Mouse (Mus musculus) embryonic facial prominence, embryonic 11.5 days (tissue): ENCODE measurements at regions not wholly inside any gene's neighbourhood (a gene's known extent, or its start where the extent isn't known, plus 50 kb on each side); places are given as distances from the start of the nearest gene placed in this dataset.

Source experiments
- ATAC-seq: fragments of 200-750 bp; cut with Nextera tagmentation; replicated peaks from 2 replicates; pipeline ENCODE4 v1.8.0; 2017; ENCODE audit warnings: low read depth; ENCODE audit not compliant: insufficient number of reproducible peaks, low FRiP score, low TSS enrichment
- DNase-seq: peaks from one replicate; pipeline ENCODE4 v3.0.0-alpha.2; 2015; ENCODE audit warnings: low spot score
- H3K27ac ChIP-seq: fragments of 300-500 bp; sonication (generic); replicated peaks from 2 replicates; pipeline ENCODE4 v1.5.1; 2014; ENCODE audit warnings: mild to moderate bottlenecking, low read depth, low read length, control low read depth
- H3K27me3 ChIP-seq: fragments of 300-500 bp; sonication (generic); 2 replicates; pipeline ENCODE4 v1.6.1; 2014; ENCODE audit warnings: mild to moderate bottlenecking, low read length, moderate library complexity, mixed read lengths; ENCODE audit not compliant: control insufficient read depth, insufficient read depth
- H3K36me3 ChIP-seq: fragments of 300-500 bp; sonication (generic); replicated peaks from 2 replicates; pipeline ENCODE4 v1.6.1; 2014; ENCODE audit warnings: low read depth, mild to moderate bottlenecking, low read length, moderate library complexity, mixed read lengths; ENCODE audit not compliant: control insufficient read depth, insufficient read depth
- H3K4me1 ChIP-seq: fragments of 300-500 bp; sonication (generic); 2 replicates; pipeline ENCODE4 v1.6.1; 2014; ENCODE audit warnings: low read length, mixed read lengths; ENCODE audit not compliant: control insufficient read depth, insufficient read depth
- H3K4me2 ChIP-seq: fragments of 300-500 bp; sonication (generic); 2 replicates; pipeline ENCODE4 v1.6.1; 2014; ENCODE audit warnings: low read depth, mild to moderate bottlenecking, control low read depth, low read length, moderate library complexity
- H3K4me3 ChIP-seq: fragments of 300-500 bp; sonication (generic); 2 replicates; pipeline ENCODE4 v1.5.1; 2014; ENCODE audit warnings: low read depth, low read length, control low read depth
- H3K9ac ChIP-seq: fragments of 300-500 bp; sonication (generic); replicated peaks from 2 replicates; pipeline ENCODE4 v1.6.1; 2014; ENCODE audit warnings: mild to moderate bottlenecking, control low read depth, low read length
- H3K9me3 ChIP-seq: fragments of 300-500 bp; sonication (generic); replicated peaks from 2 replicates; pipeline ENCODE4 v1.6.1; 2016; ENCODE audit warnings: mild to moderate bottlenecking, low read length, inconsistent platforms, mixed read lengths; ENCODE audit not compliant: control insufficient read depth
- WGBS: fragments of 180-500 bp; shearing (Covaris S2); extraction: QIAGEN DNeasy Blood & Tissue Kit; methylation state at CpG from one replicate; pipeline ENCODE4 v1.1.7; 2014; 5-methylcytosine and 5-hydroxymethylcytosine counted together

GRCm38 (mm10) chr11:84667711-84668110 lies 142.4 kb upstream of the Lhx1 start:
- no peaks in the 10 kb centered on the region for H3K9me3 ChIP-seq
- no peaks in the 10 kb centered on the region for H3K36me3 ChIP-seq
- no peak overlapping the region for H3K9ac ChIP-seq
- no peaks in the 10 kb centered on the region for H3K27me3 ChIP-seq
- ATAC-seq: no peak
- H3K4me1 ChIP-seq: no peaks in the 10 kb centered on the region
- 78% methylated on average over 4 of the region's 4 CpGs for WGBS
- no peak overlapping the region for H3K4me3 ChIP-seq
- H3K4me2 ChIP-seq: no peak overlapping the region
- no peak overlapping the region for H3K27ac ChIP-seq
- DNase-seq: no peak

DNA sequence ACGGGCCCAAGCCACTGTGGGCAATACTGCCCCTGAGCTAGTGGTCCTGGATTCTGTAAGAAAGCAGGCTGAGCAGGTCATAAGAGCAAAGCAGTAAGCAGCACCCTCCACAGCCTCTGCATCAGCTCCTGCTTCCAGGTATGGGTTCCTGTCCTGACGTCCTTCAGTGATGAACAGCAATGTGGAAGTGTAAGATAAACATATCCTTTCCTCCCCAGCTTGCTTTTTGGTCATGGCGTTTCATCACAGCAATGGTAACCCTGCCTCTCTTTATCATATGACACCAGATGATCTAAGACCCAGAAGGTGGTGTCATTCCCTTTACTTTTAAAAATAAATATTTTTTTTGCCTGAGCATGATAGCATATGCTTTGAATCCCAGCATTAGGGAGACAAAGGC lies 138.9 kb upstream of the Lhx1 start:
- no peaks in the 10 kb centered on the region for H3K9me3 ChIP-seq
- no peak overlapping the region for H3K4me2 ChIP-seq
- H3K4me3 ChIP-seq: no peak overlapping the region
- ATAC-seq: no peak
- H3K27me3 ChIP-seq: no peaks in the 10 kb centered on the region; the same call in 1 of the 2 replicates
- WGBS: 74% methylated on average over 3 of the region's 3 CpGs
- no peak overlapping the region for H3K9ac ChIP-seq
- peaks cover 4% of the 10 kb centered on the region; the same call in 1 of the 2 replicates for H3K4me1 ChIP-seq
- no peak for DNase-seq
- no peak overlapping the region for H3K27ac ChIP-seq
- H3K36me3 ChIP-seq: no peaks in the 10 kb centered on the region

- Histone ChIP-seq H3K4me2 (no peak overlapping the region), H3K27me3 (no peaks in the 10 kb centered on the region; the same call in 1 of the 2 replicates), H3K9ac (no peak overlapping the region), H3K27ac (no peak overlapping the region), H3K4me1 (peaks cover 4% of the 10 kb centered on the region; the same call in 1 of the 2 replicates), H3K9me3 (no peaks in the 10 kb centered on the region), H3K36me3 (no peaks in the 10 kb centered on the region), H3K4me3 (no peak overlapping the region)
- DNase-seq: peak; percentile 91
- ATAC-seq: no peak
- 11% methylated on average over 7 of the region's 7 CpGs for WGBS
These were observed 136.6 kb upstream of the Lhx1 start for GRCm38 (mm10) chr11:84661981-84662380.

GRCm38 (mm10) chr11:84660877-84661276 lies 135.5 kb upstream of the Lhx1 start:
- peak; percentile 40 for DNase-seq
- no peak overlapping the region for H3K4me3 ChIP-seq

DNA sequence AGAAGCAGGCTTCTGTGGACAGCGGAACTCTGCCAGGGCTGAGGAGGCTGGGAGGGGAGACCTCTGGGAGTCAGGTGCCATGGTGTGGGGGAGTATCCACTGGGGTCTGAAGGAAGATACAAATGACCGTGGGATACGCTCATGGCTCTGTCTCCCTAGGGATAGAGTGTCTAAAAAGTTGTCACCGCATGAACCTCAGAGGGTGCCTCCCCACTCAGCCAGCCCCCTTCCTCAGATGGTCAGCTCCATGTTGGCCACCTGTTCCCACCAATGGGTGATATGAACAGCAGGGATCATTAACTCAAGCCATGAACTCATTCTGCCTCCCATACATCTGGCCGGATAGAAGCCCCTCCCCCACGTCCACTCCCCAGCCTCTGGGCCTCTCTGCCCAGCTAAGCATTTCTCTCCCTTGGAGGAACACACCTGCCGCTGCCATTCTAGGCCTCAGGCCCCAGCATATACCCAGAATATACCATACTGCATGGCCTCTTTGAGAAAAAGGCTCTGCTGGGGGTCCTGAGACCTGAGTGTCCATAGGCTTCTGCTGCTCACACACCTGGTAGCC lies 134.1 kb upstream of the Lhx1 start:
- no peak overlapping the region for H3K27ac ChIP-seq
- DNase-seq (no peak), ATAC-seq (no peak)
- no peak overlapping the region for H3K4me3 ChIP-seq
- H3K9ac ChIP-seq: no peak overlapping the region
- 77% methylated on average over 7 of the region's 7 CpGs for WGBS
- H3K4me2 ChIP-seq: no peak overlapping the region
- no peaks in the 10 kb centered on the region; the same call in 1 of the 2 replicates for H3K27me3 ChIP-seq
- H3K36me3 ChIP-seq: no peaks in the 10 kb centered on the region
- peaks cover 4% of the 10 kb centered on the region; the same call in 1 of the 2 replicates for H3K4me1 ChIP-seq
- no peaks in the 10 kb centered on the region for H3K9me3 ChIP-seq

More at GRCm38 (mm10) chr11:84660877-84661276, 135.5 kb upstream of the Lhx1 start:
- ATAC-seq: peak; percentile 72
- Histone ChIP-seq H3K27ac (no peak overlapping the region), H3K36me3 (no peaks in the 10 kb centered on the region), H3K4me1 (peaks cover 4% of the 10 kb centered on the region; the same call in 1 of the 2 replicates), H3K27me3 (no peaks in the 10 kb centered on the region; the same call in 1 of the 2 replicates), H3K9ac (no peak overlapping the region), H3K4me2 (no peak overlapping the region), H3K9me3 (no peaks in the 10 kb centered on the region)
- WGBS: 3% methylated on average over 8 of the region's 8 CpGs

GRCm38 (mm10) chr11:84653481-84653880 lies 128.1 kb upstream of the Lhx1 start:
- 28% methylated on average over 8 of the region's 8 CpGs for WGBS
- no peak for ATAC-seq
- Histone ChIP-seq H3K9ac (no peak overlapping the region), H3K27me3 (no peaks in the 10 kb centered on the region), H3K27ac (no peak overlapping the region), H3K4me3 (no peak overlapping the region), H3K4me2 (no peak overlapping the region), H3K36me3 (no peaks in the 10 kb centered on the region), H3K9me3 (no peaks in the 10 kb centered on the region), H3K4me1 (no peaks in the 10 kb centered on the region)
- peak; percentile 49 for DNase-seq

DNA sequence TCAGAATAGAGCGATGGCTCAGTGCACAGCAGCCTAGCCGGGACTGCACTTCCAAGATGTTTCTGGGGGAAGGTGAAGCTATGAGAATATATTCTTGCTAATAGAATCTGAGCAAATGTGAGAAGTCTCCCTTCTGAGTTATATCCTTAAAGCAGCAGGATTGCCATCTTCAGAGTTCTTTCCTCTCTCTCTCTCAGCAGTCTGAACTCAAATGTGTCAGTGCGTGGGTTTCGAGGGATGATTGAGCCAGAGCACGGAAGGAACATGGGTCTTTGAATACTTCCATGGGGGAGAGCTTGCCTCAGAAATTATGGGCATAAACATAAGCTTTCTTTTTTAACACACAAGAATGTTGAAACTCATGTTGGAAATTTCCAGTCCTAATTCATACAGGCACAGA lies 123.6 kb upstream of the Lhx1 start:
- Histone ChIP-seq H3K4me1 (no peaks in the 10 kb centered on the region), H3K4me2 (no peak overlapping the region), H3K36me3 (no peaks in the 10 kb centered on the region), H3K9me3 (no peaks in the 10 kb centered on the region), H3K27ac (no peak overlapping the region), H3K4me3 (no peak overlapping the region), H3K9ac (no peak overlapping the region), H3K27me3 (peaks cover 4% of the 10 kb centered on the region; the same call in 1 of the 2 replicates)
- WGBS: 86% methylated on average over 5 of the region's 5 CpGs
- ATAC-seq: no peak
- DNase-seq: no peak

GRCm38 (mm10) chr11:84647104-84647503 lies 121.8 kb upstream of the Lhx1 start:
- no peaks in the 10 kb centered on the region for H3K36me3 ChIP-seq
- DNase-seq: no peak
- no peak overlapping the region for H3K4me2 ChIP-seq
- H3K9ac ChIP-seq: no peak overlapping the region
- H3K27me3 ChIP-seq: peaks cover 11% of the 10 kb centered on the region
- ATAC-seq: no peak
- H3K9me3 ChIP-seq: no peaks in the 10 kb centered on the region
- H3K27ac ChIP-seq: no peak overlapping the region
- H3K4me3 ChIP-seq: no peak overlapping the region
- WGBS: 86% methylated on average over 5 of the region's 5 CpGs
- H3K4me1 ChIP-seq: no peaks in the 10 kb centered on the region
